Mouse (Mus musculus) spleen, embryonic (tissue): ENCODE data around the gene Ddx23.

Experiments used
- CTCF ChIA-PET: fragments of 350-600 bp; sonication (Branson Sonifier 250); formaldehyde crosslinking; loops from one replicate; lab custom pipeline; 2022; lab: Charles Lee

Ddx23 gene

GRCm38 (mm10) chr15:98634541-98635081 is 28.1 kb downstream of the Ddx23 start:
- CTCF ChIA-PET, result interaction anchor here (0.6 kb wide), 1 partner anchor 680 kb away, joined by 5 read pairs; no protein-coding TSS in a partner anchor

- CTCF ChIA-PET, result interaction anchor here (0.6 to 0.7 kb wide), 2 partner anchors 44 to 465 kb away, joined by 3 to 4 read pairs; no protein-coding TSS in a partner anchor
These were observed 28.7 kb downstream of the Ddx23 start for GRCm38 (mm10) chr15:98633822-98634470.

- CTCF ChIA-PET, result no interaction called here
These were observed 29.8 kb downstream of the Ddx23 start for GRCm38 (mm10) chr15:98632921-98633320.

- CTCF ChIA-PET, result interaction anchor here (0.6 kb wide), 1 partner anchor 26 kb away, joined by 3 read pairs; no protein-coding TSS in a partner anchor
These were observed 30.5 kb downstream of the Ddx23 start for GRCm38 (mm10) chr15:98632107-98632744.

GRCm38 (mm10) chr15:98631493-98631892 is 31.2 kb downstream of the Ddx23 start:
- CTCF ChIA-PET, result interaction anchor here (0.6 kb wide), 1 partner anchor 26 kb away, joined by 3 read pairs; no protein-coding TSS in a partner anchor

GRCm38 (mm10) chr15:98630540-98630939 is 32.2 kb downstream of the Ddx23 start, which contains the start of gene Cacnb3:
TSS of gene Cacnb3 (plus strand) at chr15:98630840.
- CTCF ChIA-PET, result interaction anchor here (1.1 kb wide), 1 partner anchor 46 kb away, joined by 3 read pairs; the partner anchor contains the start of gene Rnd1

- CTCF ChIA-PET, result no interaction called here
These were observed 33.2 kb downstream of the Ddx23 start for GRCm38 (mm10) chr15:98629464-98629863.

- CTCF ChIA-PET, result no interaction called here
These were observed 34.0 kb downstream of the Ddx23 start for GRCm38 (mm10) chr15:98628589-98629254.

GRCm38 (mm10) chr15:98626487-98627212 is 36.0 kb downstream of the Ddx23 start:
- CTCF ChIA-PET, result interaction anchor here (0.6 kb wide), 1 partner anchor 394 kb away, joined by 5 read pairs; no protein-coding TSS in a partner anchor

- CTCF ChIA-PET, result no interaction called here
These were observed 36.6 kb downstream of the Ddx23 start for GRCm38 (mm10) chr15:98626078-98626477.

- CTCF ChIA-PET, result no interaction called here
These were observed 39.3 kb downstream of the Ddx23 start for GRCm38 (mm10) chr15:98623361-98623821.

- CTCF ChIA-PET, result no interaction called here
These were observed 40.0 kb downstream of the Ddx23 start for GRCm38 (mm10) chr15:98622721-98623120.

GRCm38 (mm10) chr15:98622199-98622598 is 40.5 kb downstream of the Ddx23 start:
- CTCF ChIA-PET, result interaction anchor here (0.7 kb wide), 1 partner anchor 16 kb away, joined by 5 read pairs; no protein-coding TSS in a partner anchor

GRCm38 (mm10) chr15:98617176-98617537 is 45.5 kb downstream of the Ddx23 start:
- CTCF ChIA-PET, result interaction anchor here (1.1 to 1.9 kb wide), 2 partner anchors 37 to 131 kb away, joined by 3 to 5 read pairs; no protein-coding TSS in a partner anchor

- CTCF ChIA-PET, result interaction anchor here (1.1 to 1.9 kb wide), 2 partner anchors 36 to 130 kb away, joined by 3 to 5 read pairs; no protein-coding TSS in a partner anchor
These were observed 46.1 kb downstream of the Ddx23 start for GRCm38 (mm10) chr15:98616362-98617175.

GRCm38 (mm10) chr15:98615751-98616150 is 46.9 kb downstream of the Ddx23 start:
- CTCF ChIA-PET, result interaction anchor here (0.6 kb wide), 1 partner anchor 40 kb away, joined by 5 read pairs; no protein-coding TSS in a partner anchor

- CTCF ChIA-PET, result no interaction called here
These were observed 47.7 kb downstream of the Ddx23 start for GRCm38 (mm10) chr15:98614971-98615370.

- CTCF ChIA-PET, result no interaction called here
These were observed 48.1 kb downstream of the Ddx23 start for GRCm38 (mm10) chr15:98614551-98614950.

- CTCF ChIA-PET, result no interaction called here
These were observed 50.5 kb downstream of the Ddx23 start for GRCm38 (mm10) chr15:98612229-98612628.

GRCm38 (mm10) chr15:98610131-98610633 is 52.5 kb downstream of the Ddx23 start:
- CTCF ChIA-PET, result no interaction called here
